Mouse (Mus musculus) myocyte (in vitro differentiated cells): ENCODE measurements around the gene Ranbp1. TPM values are rescaled to one million over a fixed set of nuclear protein-coding genes. Genes with fewer than 3 reads are reported as not detected.

Experiments
- H3K27me3 ChIP-seq: one replicate; pipeline ENCODE4 v1.6.1; 2011; ENCODE audit not compliant: control insufficient read depth, insufficient read depth, insufficient read length
- H3K36me3 ChIP-seq: one replicate; pipeline ENCODE4 v1.6.1; 2011; ENCODE audit not compliant: control insufficient read depth, insufficient read depth
- H3K4me2 ChIP-seq: one replicate; pipeline ENCODE4 v1.6.1; 2011; ENCODE audit warnings: low read depth, control low read depth
- H3K4me3 ChIP-seq: one replicate; pipeline ENCODE4 v1.5.1; 2011; ENCODE audit warnings: mild to moderate bottlenecking, control low read depth, moderate library complexity
- H3K79me2 ChIP-seq: one replicate; pipeline ENCODE4 v1.6.1; 2011; ENCODE audit not compliant: control insufficient read depth, insufficient read depth
- H3ac ChIP-seq: one replicate; pipeline ENCODE4 v1.6.1; 2011; ENCODE audit not compliant: control insufficient read depth, insufficient read length
- CEBPB ChIP-seq: IDR thresholded peaks from 2 replicates; pipeline ENCODE4 v1.6.1; 2011; ENCODE audit warnings: mild to moderate bottlenecking, moderate library complexity; ENCODE audit not compliant: poor library complexity, insufficient read depth, severe bottlenecking
- E2F4 ChIP-seq: IDR thresholded peaks from one replicate; pipeline ENCODE4 v1.6.1; 2011; ENCODE audit warnings: mild to moderate bottlenecking, control low read depth, moderate library complexity; ENCODE audit not compliant: insufficient read depth
- MAX ChIP-seq: IDR thresholded peaks from one replicate; pipeline ENCODE4 v1.6.1; 2011; ENCODE audit warnings: low read depth, mild to moderate bottlenecking, control low read depth
- MYOD1 ChIP-seq, 3 experiments: IDR thresholded peaks; one replicate each; pipeline ENCODE4 v1.6.1; 2011; ENCODE audit warnings: control low read depth in 2 of 3, low read depth in 2 of 3, mild to moderate bottlenecking in 2 of 3, moderate library complexity in 1 of 3; ENCODE audit not compliant: insufficient read length in 2 of 3, control insufficient read depth in 1 of 3
- MYOG ChIP-seq, 3 experiments: IDR thresholded peaks; one replicate each; pipeline ENCODE4 v1.6.1; 2011; ENCODE audit warnings: control low read depth in 2 of 3, low read depth in 2 of 3, mild to moderate bottlenecking in 2 of 3; ENCODE audit not compliant: insufficient read length in 2 of 3, control insufficient read depth in 1 of 3, insufficient read depth in 1 of 3
- POLR2A ChIP-seq: IDR thresholded peaks from one replicate; pipeline ENCODE4 v1.6.1; 2011; ENCODE audit warnings: low read depth, mild to moderate bottlenecking, control low read depth, moderate library complexity; ENCODE audit not compliant: insufficient read length
- POLR2AphosphoS2 ChIP-seq: IDR thresholded peaks from one replicate; pipeline ENCODE4 v1.6.1; 2011; ENCODE audit warnings: low read depth, control low read depth; ENCODE audit not compliant: insufficient read length
- REST ChIP-seq: IDR thresholded peaks from one replicate; pipeline ENCODE4 v1.6.1; 2011; ENCODE audit warnings: mild to moderate bottlenecking, control low read depth, moderate library complexity; ENCODE audit not compliant: insufficient read depth, insufficient read length
- SRF ChIP-seq: IDR thresholded peaks from one replicate; pipeline ENCODE4 v1.6.1; 2011; ENCODE audit warnings: low read depth; ENCODE audit not compliant: control insufficient read depth, insufficient read length
- TCF12 ChIP-seq: IDR thresholded peaks from one replicate; pipeline ENCODE4 v1.6.1; 2011; ENCODE audit warnings: mild to moderate bottlenecking, control low read depth; ENCODE audit not compliant: poor library complexity, insufficient read depth, severe bottlenecking
- TCF3 ChIP-seq: IDR thresholded peaks from one replicate; pipeline ENCODE4 v1.6.1; 2011; ENCODE audit warnings: low read depth, control low read depth; ENCODE audit not compliant: insufficient read length
- USF1 ChIP-seq: IDR thresholded peaks from one replicate; pipeline ENCODE4 v1.6.1; 2011; ENCODE audit warnings: low read depth, mild to moderate bottlenecking, control low read depth, moderate library complexity
- polyA plus RNA-seq: library from polyadenylated mRNA; unstranded; fragments of >200 nt; fragmentation: generic; extraction: Trizol; gene quantifications from one replicate; pipeline ENCODE4 v1.2.1, GENCODE M21; 2012; ENCODE audit warnings: missing spikeins

The Ranbp1 gene
- polyA plus RNA-seq, 1 experiment = 150 TPM

DNA sequence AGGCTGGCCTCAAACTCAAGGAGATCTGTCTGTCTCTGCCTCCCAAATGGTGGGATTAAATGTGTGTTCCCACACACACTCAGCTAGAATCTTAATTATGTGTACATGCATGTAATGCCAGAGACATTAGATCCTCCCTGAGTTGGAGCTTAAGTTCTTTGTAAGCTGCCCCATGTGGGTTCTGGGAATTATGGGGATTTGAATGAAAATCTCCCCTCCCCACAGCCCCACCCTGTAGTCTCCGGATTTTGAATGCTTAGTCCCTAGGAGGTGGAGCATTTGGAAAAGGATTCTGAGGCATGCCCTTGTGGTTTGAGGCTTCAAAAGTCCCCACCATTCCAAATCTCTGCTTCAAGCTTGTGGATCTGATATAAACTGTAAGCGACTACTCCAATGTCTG lies 26.6 kb upstream of the Ranbp1 start:
- Histone ChIP-seq H3K27me3 (no peaks in the 10 kb centered on the region), H3K79me2 (peaks cover 22% of the 10 kb centered on the region), H3K4me3 (no peak overlapping the region), H3K36me3 (peaks cover 71% of the 10 kb centered on the region), H3ac (no peak overlapping the region), H3K4me2 (no peak overlapping the region)
- TF ChIP-seq CEBPB = no peak
- TF ChIP-seq TCF3 = no peak
- no peak for TF ChIP-seq REST
- TF ChIP-seq MYOD1 (IDR thresholded peaks at IDR 0.05; ENCODE audit: control insufficient read depth in 1 of 3, insufficient read length in 2 of 3, low read depth in 2 of 3) = no peak
- no peak for TF ChIP-seq POLR2AphosphoS2
- TF ChIP-seq SRF = no peak
- TF ChIP-seq E2F4 = no peak
- TF ChIP-seq TCF12 = no peak
- no peak for TF ChIP-seq USF1
- TF ChIP-seq MAX = no peak
- TF ChIP-seq POLR2A = no peak
- TF ChIP-seq MYOG (IDR thresholded peaks at IDR 0.05; ENCODE audit: control insufficient read depth in 1 of 3, insufficient read depth in 1 of 3, insufficient read length in 2 of 3, low read depth in 2 of 3) = no peak

DNA sequence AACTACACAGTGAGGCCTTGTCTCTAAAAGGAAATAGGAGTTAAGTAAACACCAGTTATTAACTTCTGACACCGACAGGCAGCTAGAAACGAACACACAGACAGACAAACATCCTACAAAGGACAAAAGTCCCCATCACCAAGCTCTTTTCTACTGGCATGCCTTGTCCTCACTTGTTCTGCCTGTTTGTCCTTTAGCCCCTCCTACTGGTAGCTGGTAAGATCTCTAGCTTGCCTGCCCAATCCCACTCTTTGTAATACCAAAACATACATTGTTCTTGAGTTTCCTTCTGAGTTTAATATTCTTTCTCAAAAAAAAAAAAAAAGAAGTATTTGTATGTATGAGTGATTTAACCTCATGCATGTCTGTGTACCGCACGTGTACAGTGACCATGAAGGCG lies 19.6 kb upstream of the Ranbp1 start:
- Histone ChIP-seq H3ac (no peak overlapping the region), H3K36me3 (peaks cover 54% of the 10 kb centered on the region), H3K4me2 (no peak overlapping the region), H3K27me3 (no peaks in the 10 kb centered on the region), H3K4me3 (no peak overlapping the region), H3K79me2 (peaks cover 10% of the 10 kb centered on the region)
- TF ChIP-seq POLR2AphosphoS2 (no peak), MYOD1 (IDR thresholded peaks at IDR 0.05; ENCODE audit: control insufficient read depth in 1 of 3, insufficient read length in 2 of 3, low read depth in 2 of 3) (no peak)

DNA sequence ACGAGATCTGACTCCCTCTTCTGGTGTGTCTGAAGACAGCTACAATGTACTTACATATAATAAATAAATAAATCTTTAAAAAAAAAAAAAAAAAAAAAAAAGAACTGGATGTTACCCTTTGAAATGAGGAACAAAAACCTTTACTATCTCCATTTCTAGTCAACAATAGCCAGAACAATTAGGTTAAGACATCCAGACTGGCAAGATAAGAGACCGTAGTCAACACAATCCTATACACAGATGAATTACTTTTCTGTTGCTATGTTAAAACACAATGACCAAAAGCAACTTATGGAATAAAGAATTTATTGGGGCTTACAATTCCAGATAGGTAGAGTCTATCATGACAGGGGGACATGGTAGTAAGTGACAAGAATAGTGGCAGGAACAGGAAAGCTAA lies 16.5 kb upstream of the Ranbp1 start:
- H3K36me3 ChIP-seq = peaks cover 49% of the 10 kb centered on the region
- TF ChIP-seq TCF3 = no peak
- H3K79me2 ChIP-seq = peaks cover 3% of the 10 kb centered on the region
- no peak overlapping the region for H3K4me3 ChIP-seq
- H3K4me2 ChIP-seq = no peak overlapping the region
- no peaks in the 10 kb centered on the region for H3K27me3 ChIP-seq
- H3ac ChIP-seq = no peak overlapping the region

- H3K36me3 ChIP-seq = peaks cover 70% of the 10 kb centered on the region
- peaks cover 3% of the 10 kb centered on the region for H3K79me2 ChIP-seq
- H3K27me3 ChIP-seq = no peaks in the 10 kb centered on the region
- no peak within 1 kb of the TSS for H3K4me2 ChIP-seq
- no peak for TF ChIP-seq TCF3
- no peak for TF ChIP-seq MYOD1 (IDR thresholded peaks at IDR 0.05; ENCODE audit: control insufficient read depth in 1 of 3, insufficient read length in 2 of 3, low read depth in 2 of 3)
- TF ChIP-seq E2F4 = no peak
- TF ChIP-seq CEBPB = no peak
- no peak for TF ChIP-seq MYOG (IDR thresholded peaks at IDR 0.05; ENCODE audit: control insufficient read depth in 1 of 3, insufficient read depth in 1 of 3, insufficient read length in 2 of 3, low read depth in 2 of 3)
- no peak for TF ChIP-seq POLR2A
- TF ChIP-seq REST = no peak
- no peak for TF ChIP-seq MAX
- TF ChIP-seq SRF = no peak
- TF ChIP-seq POLR2AphosphoS2 = no peak
- TF ChIP-seq USF1 = no peak
- H3K4me3 ChIP-seq = no peak within 1 kb of the TSS
- H3ac ChIP-seq = no peak within 1 kb of the TSS
Measured at GRCm38 (mm10) chr16:18258221-18258620, 9.7 kb upstream of the Ranbp1 start, which contains the start of gene Gm49776. Gm49776 (minus strand) TSS chr16:18258321.

- Histone ChIP-seq H3K4me3 (no peak overlapping the region), H3ac (no peak overlapping the region), H3K27me3 (no peaks in the 10 kb centered on the region), H3K36me3 (peaks cover 48% of the 10 kb centered on the region), H3K4me2 (no peak overlapping the region), H3K79me2 (peaks cover 18% of the 10 kb centered on the region)
- TF ChIP-seq CEBPB = no peak
- TF ChIP-seq POLR2A = peak; percentile 27
- no peak for TF ChIP-seq POLR2AphosphoS2
Measured at GRCm38 (mm10) chr16:18253866-18254265, 5.3 kb upstream of the Ranbp1 start.

DNA sequence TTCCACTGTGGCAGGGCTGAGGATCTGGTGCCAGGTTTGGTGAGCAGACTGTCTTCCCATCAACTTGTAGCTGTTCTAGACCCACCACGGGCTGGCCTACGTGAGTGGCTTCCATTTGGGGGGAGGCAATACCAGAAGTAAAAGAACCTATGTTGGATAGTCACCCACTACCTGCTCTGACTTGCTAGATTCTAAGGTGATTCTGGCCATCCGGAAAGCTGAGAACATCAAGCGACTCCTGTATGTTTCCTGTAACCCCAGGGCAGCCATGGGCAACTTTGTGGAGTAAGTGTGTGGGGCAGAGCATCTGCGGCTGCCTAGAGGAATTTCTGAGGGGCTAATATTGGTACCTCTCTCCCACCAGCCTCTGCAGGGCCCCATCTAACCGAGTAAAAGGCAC lies 4.2 kb upstream of the Ranbp1 start:
- H3ac ChIP-seq = no peak overlapping the region
- no peak for TF ChIP-seq E2F4
- no peak for TF ChIP-seq MYOD1 (IDR thresholded peaks at IDR 0.05; ENCODE audit: control insufficient read depth in 1 of 3, insufficient read length in 2 of 3, low read depth in 2 of 3)
- no peak for TF ChIP-seq TCF12
- no peak for TF ChIP-seq REST
- no peak for TF ChIP-seq MAX
- TF ChIP-seq USF1 = no peak
- no peak for TF ChIP-seq MYOG (IDR thresholded peaks at IDR 0.05; ENCODE audit: control insufficient read depth in 1 of 3, insufficient read depth in 1 of 3, insufficient read length in 2 of 3, low read depth in 2 of 3)
- TF ChIP-seq POLR2AphosphoS2 = no peak
- no peak for TF ChIP-seq TCF3
- TF ChIP-seq CEBPB = no peak
- TF ChIP-seq POLR2A = no peak
- no peak for TF ChIP-seq SRF
- H3K79me2 ChIP-seq = peaks cover 23% of the 10 kb centered on the region

More for the DNA sequence above, 4.2 kb upstream of the Ranbp1 start:
- peaks cover 40% of the 10 kb centered on the region for H3K36me3 ChIP-seq
- H3K4me3 ChIP-seq = no peak overlapping the region
- H3K4me2 ChIP-seq = no peak overlapping the region
- no peaks in the 10 kb centered on the region for H3K27me3 ChIP-seq
